Mouse (Mus musculus) MEL (cell line): ENCODE data around the gene Tnxb. TPM values are rescaled to one million over a fixed set of nuclear protein-coding genes. Genes with fewer than 3 reads are reported as not detected.

Experiments
- DNase-seq: peaks from one replicate; pipeline ENCODE4 v3.0.0; 2011; ENCODE audit warnings: low read depth, low spot score
- H3K27ac ChIP-seq: 2 replicates; pipeline ENCODE4 v1.5.1; 2012; ENCODE audit warnings: low read depth, mild to moderate bottlenecking, control low read depth, low read length, moderate library complexity; ENCODE audit not compliant: control insufficient read depth
- H3K27me3 ChIP-seq, 2 experiments: fragments of 150-350 bp in 1 of 2; sonication (generic) in 1 of 2; 2 replicates each; pipeline ENCODE4 v1.6.1; 2012; ENCODE audit warnings: low read length in 2 of 2, mild to moderate bottlenecking in 2 of 2, improper control_type of control experiment in 1 of 2, moderate library complexity in 1 of 2; ENCODE audit not compliant: insufficient read depth in 2 of 2, control insufficient read depth in 1 of 2
- H3K36me3 ChIP-seq, 2 experiments: 2 replicates each; pipeline ENCODE4 v1.6.1; 2012 to 2014; ENCODE audit warnings: low read length in 2 of 2, improper control_type of control experiment in 1 of 2, inconsistent platforms in 1 of 2, mild to moderate bottlenecking in 1 of 2; ENCODE audit not compliant: insufficient read depth in 2 of 2, control insufficient read depth in 1 of 2
- H3K4me1 ChIP-seq, 2 experiments: fragments of 150-350 bp in 1 of 2; sonication (generic) in 1 of 2; 2 replicates each; pipeline ENCODE4 v1.6.1; 2012; ENCODE audit warnings: low read length in 2 of 2, improper control_type of control experiment in 1 of 2, mild to moderate bottlenecking in 1 of 2; ENCODE audit not compliant: insufficient read depth in 2 of 2, control insufficient read depth in 1 of 2
- H3K4me3 ChIP-seq, 2 experiments: fragments of 150-350 bp in 1 of 2; sonication (generic) in 1 of 2; 2 replicates each; pipeline ENCODE4 v1.5.1; 2012; ENCODE audit warnings: low read depth in 2 of 2, low read length in 2 of 2, mild to moderate bottlenecking in 2 of 2, moderate library complexity in 2 of 2, control low read depth in 1 of 2, improper control_type of control experiment in 1 of 2; ENCODE audit not compliant: control insufficient read depth in 1 of 2, insufficient read depth in 1 of 2
- H3K79me2 ChIP-seq: 2 replicates; pipeline ENCODE4 v1.6.1; 2012; ENCODE audit warnings: mild to moderate bottlenecking, low read length, moderate library complexity; ENCODE audit not compliant: control insufficient read depth, poor library complexity, insufficient read depth
- H3K9ac ChIP-seq: 2 replicates; pipeline ENCODE4 v1.6.1; 2012; ENCODE audit warnings: low read depth, mild to moderate bottlenecking, control low read depth, low read length, moderate library complexity; ENCODE audit not compliant: control insufficient read depth, poor library complexity, severe bottlenecking
- H3K9me3 ChIP-seq: fragments of 150-350 bp; sonication (generic); replicated peaks from 2 replicates; pipeline ENCODE4 v1.6.1; 2012; ENCODE audit warnings: mild to moderate bottlenecking, low read length, improper control_type of control experiment, moderate library complexity; ENCODE audit not compliant: insufficient read depth
- CHD1 ChIP-seq: IDR thresholded peaks from 2 replicates; pipeline ENCODE4 v1.6.1; 2012; ENCODE audit warnings: low read depth, mild to moderate bottlenecking, inconsistent platforms, low read length, improper control_type of control experiment
- EP300 ChIP-seq, 2 experiments: IDR thresholded peaks; 2 replicates each; pipeline ENCODE4 v1.6.1; 2011; ENCODE audit warnings: improper control_type of control experiment in 2 of 2, low read length in 2 of 2, low read depth in 1 of 2, mild to moderate bottlenecking in 1 of 2
- GABPA ChIP-seq: IDR thresholded peaks from 2 replicates; pipeline ENCODE4 v1.6.1; 2012; ENCODE audit warnings: low read depth, mild to moderate bottlenecking, inconsistent platforms, low read length, improper control_type of control experiment, moderate library complexity
- GATA1 ChIP-seq: IDR thresholded peaks from 2 replicates; pipeline ENCODE4 v1.6.1; 2011; ENCODE audit warnings: low read depth, low read length, improper control_type of control experiment
- KAT2A ChIP-seq: conservative IDR thresholded peaks from 2 replicates; pipeline ENCODE4 v1.6.1; 2012; ENCODE audit warnings: low read depth, low read length, improper control_type of control experiment, inconsistent platforms
- MAFK ChIP-seq: IDR thresholded peaks from 2 replicates; pipeline ENCODE4 v1.6.1; 2011; ENCODE audit warnings: low read depth, mild to moderate bottlenecking, low read length, improper control_type of control experiment, borderline replicate concordance
- MAZ ChIP-seq: IDR thresholded peaks from 2 replicates; pipeline ENCODE4 v1.6.1; 2012; ENCODE audit warnings: low read depth, mild to moderate bottlenecking, inconsistent platforms, low read length, improper control_type of control experiment
- NRF1 ChIP-seq: IDR thresholded peaks from 2 replicates; pipeline ENCODE4 v1.6.1; 2014; ENCODE audit warnings: low read depth, mild to moderate bottlenecking, inconsistent platforms, low read length, improper control_type of control experiment, moderate library complexity; ENCODE audit not compliant: poor library complexity, insufficient read depth, severe bottlenecking
- POLR2AphosphoS2 ChIP-seq: IDR thresholded peaks from 2 replicates; pipeline ENCODE4 v1.6.1; 2011; ENCODE audit warnings: low read length, improper control_type of control experiment
- RAD21 ChIP-seq: IDR thresholded peaks from 2 replicates; pipeline ENCODE4 v1.6.1; 2011; ENCODE audit warnings: mild to moderate bottlenecking, low read depth, low read length, improper control_type of control experiment
- RCOR1 ChIP-seq: IDR thresholded peaks from 2 replicates; pipeline ENCODE4 v1.6.1; 2012; ENCODE audit warnings: low read depth, mild to moderate bottlenecking, inconsistent platforms, low read length, improper control_type of control experiment
- SIN3A ChIP-seq: IDR thresholded peaks from 2 replicates; pipeline ENCODE4 v1.6.1; 2012; ENCODE audit warnings: low read length, improper control_type of control experiment, inconsistent platforms
- TAL1 ChIP-seq: IDR thresholded peaks from 2 replicates; pipeline ENCODE4 v1.6.1; 2012; ENCODE audit warnings: mild to moderate bottlenecking, inconsistent platforms, low read length, moderate library complexity, mixed read lengths
- TBP ChIP-seq: IDR thresholded peaks from 2 replicates; pipeline ENCODE4 v1.8.0; 2011; ENCODE audit warnings: low read depth, low read length, improper control_type of control experiment
- USF2 ChIP-seq, 2 experiments: IDR thresholded peaks; 2 replicates each; pipeline ENCODE4 v1.6.1; 2011 to 2012; ENCODE audit warnings: improper control_type of control experiment in 2 of 2, low read length in 2 of 2, borderline replicate concordance in 1 of 2, inconsistent platforms in 1 of 2, low read depth in 1 of 2, mild to moderate bottlenecking in 1 of 2; ENCODE audit not compliant: insufficient read depth in 1 of 2
- ZKSCAN1 ChIP-seq: IDR thresholded peaks from 2 replicates; pipeline ENCODE4 v1.6.1; 2012; ENCODE audit warnings: low read depth, mild to moderate bottlenecking, inconsistent platforms, low read length, improper control_type of control experiment, moderate library complexity
- ZNF384 ChIP-seq: IDR thresholded peaks from 2 replicates; pipeline ENCODE4 v1.6.1; 2012; ENCODE audit warnings: low read depth, mild to moderate bottlenecking, inconsistent platforms, low read length, improper control_type of control experiment
- polyA plus RNA-seq, 2 experiments: library from polyadenylated mRNA; stranded (reverse) in 1 of 2; unstranded in 1 of 2; fragments of >175 nt in 1 of 2; fragments of >200 nt in 1 of 2; gene quantifications; 2 replicates each; pipeline versions ENCODE4 v1.2.1 to v1.2.4; 2012; ENCODE audit warnings: low replicate concordance in 2 of 2, low read depth in 1 of 2; ENCODE audit not compliant: insufficient read length in 2 of 2, insufficient read depth in 1 of 2, missing spikeins in 1 of 2
- total RNA-seq: library from RNA; depleted of rRNA; stranded (reverse); fragments of 300-350 nt; gene quantifications from 2 replicates; pipeline ENCODE4 v1.2.3, GENCODE M21; 2012

The Tnxb gene
- total and polyA plus RNA-seq, 3 experiments, result 0.27 to 0.28 TPM; not detected in 1

DNA sequence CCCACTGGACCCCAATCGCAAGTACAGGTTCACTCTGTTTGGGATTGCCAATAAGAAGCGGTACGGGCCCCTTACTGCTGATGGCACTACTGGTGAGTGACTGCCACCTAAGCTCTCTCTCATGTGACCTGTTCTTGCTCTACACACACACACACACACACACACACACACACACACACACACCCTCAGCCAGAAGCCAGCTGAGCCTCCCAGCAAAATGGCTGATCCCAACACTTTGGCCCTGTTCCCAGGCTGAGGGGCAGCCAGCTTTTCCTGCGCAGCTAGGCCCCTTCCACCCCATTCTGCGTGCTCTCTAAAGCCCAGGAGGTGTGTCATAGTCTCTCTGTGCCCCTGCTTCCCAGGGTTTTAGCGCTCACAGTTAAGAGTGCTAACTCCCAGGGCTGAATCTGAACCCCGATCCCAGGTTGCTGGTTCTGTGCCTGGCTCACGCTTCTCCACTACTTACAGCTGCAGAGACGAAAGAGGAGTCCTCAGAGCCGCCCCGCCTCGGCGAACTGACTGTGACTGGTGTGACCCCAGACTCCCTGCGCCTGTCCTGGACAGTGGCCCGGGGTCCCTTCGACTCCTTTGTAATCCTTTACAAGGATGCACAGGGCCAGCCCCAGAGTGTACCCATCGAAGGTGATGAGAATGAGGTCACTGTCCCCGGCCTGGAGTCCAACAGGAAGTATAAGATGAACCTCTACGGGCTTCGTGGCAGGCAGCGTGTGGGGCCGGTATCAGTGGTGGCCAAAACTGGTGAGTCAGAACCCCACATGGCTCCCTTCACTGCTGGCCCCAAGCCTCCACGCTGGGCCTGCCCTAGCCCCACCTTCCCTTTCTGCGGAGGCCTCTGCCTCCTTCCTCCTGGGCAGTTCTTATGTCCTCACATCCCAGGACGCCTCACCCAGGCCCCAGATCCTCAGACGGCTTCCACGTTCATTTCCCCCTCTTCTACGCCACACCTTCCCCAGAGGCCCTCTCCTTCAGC is 15.1 kb downstream of the Tnxb start:
- no peaks in the 10 kb centered on the region for H3K79me2 ChIP-seq
- H3K27ac ChIP-seq, result no peak overlapping the region
- no peaks in the 10 kb centered on the region for H3K9me3 ChIP-seq
- no peaks in the 10 kb centered on the region for H3K36me3 ChIP-seq
- no peaks in the 10 kb centered on the region; a peak in 1 of 4 replicates for H3K4me1 ChIP-seq
- H3K9ac ChIP-seq, result no peak overlapping the region
- no peak overlapping the region for H3K4me3 ChIP-seq
- TF ChIP-seq MAFK (no peak), ZNF384 (no peak), TBP (no peak), RCOR1 (no peak), USF2 (IDR thresholded peaks at IDR 0.05; ENCODE audit: borderline replicate concordance in 1 of 2, insufficient read depth in 1 of 2, low read depth in 1 of 2, low read length in 2 of 2) (no peak), SIN3A (no peak), TAL1 (no peak), CHD1 (no peak)
- no peaks in the 10 kb centered on the region for H3K27me3 ChIP-seq
- DNase-seq, result peak; percentile 11

DNA sequence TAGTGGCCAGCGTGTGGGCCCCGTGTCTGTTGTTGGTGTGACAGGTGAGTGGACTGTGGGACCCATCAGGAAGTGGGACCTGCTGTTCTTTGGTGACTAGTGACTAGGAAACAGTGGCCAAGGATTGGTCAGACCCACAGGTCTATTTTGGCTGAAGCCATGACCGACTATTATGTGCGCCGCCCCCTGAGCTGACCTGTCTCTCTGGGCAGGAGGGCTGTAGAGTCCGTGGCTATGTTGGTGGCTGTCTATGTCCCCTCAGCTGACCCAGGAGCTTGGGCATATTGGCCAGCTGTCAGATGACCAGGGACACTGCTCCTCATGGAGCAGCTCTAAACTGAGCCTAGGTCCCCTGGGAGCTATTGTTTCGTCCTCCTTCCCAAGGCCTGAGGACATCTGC is 18.6 kb downstream of the Tnxb start:
- Histone ChIP-seq H3K4me1 (no peaks in the 10 kb centered on the region; a peak in 1 of 4 replicates), H3K27ac (no peak overlapping the region), H3K27me3 (no peaks in the 10 kb centered on the region), H3K79me2 (no peaks in the 10 kb centered on the region), H3K36me3 (no peaks in the 10 kb centered on the region), H3K4me3 (no peak overlapping the region), H3K9me3 (no peaks in the 10 kb centered on the region), H3K9ac (no peak overlapping the region)
- TF ChIP-seq SIN3A (no peak), RAD21 (no peak), EP300 (IDR thresholded peaks at IDR 0.05; ENCODE audit: low read depth in 1 of 2, low read length in 2 of 2) (no peak), MAZ (no peak), POLR2AphosphoS2 (no peak), ZKSCAN1 (no peak), GATA1 (no peak), USF2 (IDR thresholded peaks at IDR 0.05; ENCODE audit: borderline replicate concordance in 1 of 2, insufficient read depth in 1 of 2, low read depth in 1 of 2, low read length in 2 of 2) (no peak), ZNF384 (no peak), KAT2A (no peak), NRF1 (no peak), GABPA (no peak)
- no peak for DNase-seq
